Mouse (Mus musculus) heart, adult 2 months (tissue): Measurements from ENCODE around the gene Hsdl2.

ENCODE experiments used
- CTCF ChIP-seq: fragments of 200-600 bp; IDR thresholded peaks from 2 replicates; pipeline ENCODE4 v1.8.1; 2022; ENCODE audit warnings: antibody characterized with exemption, mild to moderate bottlenecking, moderate library complexity
- EP300 ChIP-seq: fragments of 200-500 bp; IDR thresholded peaks from 2 replicates; pipeline ENCODE4 v1.6.1; 2011; ENCODE audit warnings: low read depth, low read length, control low read depth; ENCODE audit not compliant: insufficient read depth
- POLR2A ChIP-seq: fragments of 200-500 bp; IDR thresholded peaks from 2 replicates; pipeline ENCODE4 v1.6.1; 2011; ENCODE audit warnings: mild to moderate bottlenecking, low read depth, low read length, control low read depth; ENCODE audit not compliant: insufficient read depth

- TF ChIP-seq CTCF (no peak), POLR2A (no peak), EP300 (no peak)
Observed at GRCm38 (mm10) chr4:59645610-59646009, 64.2 kb downstream of the Hsdl2 start.
